Mouse (Mus musculus): ENCODE data around the gene Thap2. TPM values are rescaled to one million over a fixed set of nuclear protein-coding genes. Genes with fewer than 3 reads are reported as not detected.

The Thap2 gene
- total and polyA plus RNA-seq, 3 experiments = 5.8 to 5.9 TPM; not detected in 1

GRCm38 (mm10) chr10:115349029-115349428, 35.2 kb downstream of the Thap2 start:
- DNase-seq (ENCODE audit: low read depth, low spot score) = no peak
- Histone ChIP-seq H3K4me1 (ENCODE audit: control insufficient read depth in 1 of 2, insufficient read depth in 2 of 2, low read length in 2 of 2) (peaks cover 7 to 11% of the 10 kb centered on the region in 2 experiments), H3K9ac (ENCODE audit: control insufficient read depth, low read depth, low read length, poor library complexity, severe bottlenecking) (no peak overlapping the region), H3K4me3 (ENCODE audit: control insufficient read depth in 1 of 2, insufficient read depth in 1 of 2, low read depth in 2 of 2, low read length in 2 of 2) (no peak overlapping the region), H3K9me3 (replicated peaks; ENCODE audit: insufficient read depth, low read length) (no peaks in the 10 kb centered on the region), H3K36me3 (ENCODE audit: control insufficient read depth in 1 of 2, insufficient read depth in 2 of 2, low read length in 2 of 2) (peaks cover 0 to 9% of the 10 kb centered on the region in 2 experiments; a peak in 2 of 4 replicates), H3K27me3 (ENCODE audit: control insufficient read depth in 1 of 2, insufficient read depth in 2 of 2, low read length in 2 of 2) (no peaks in the 10 kb centered on the region), H3K27ac (ENCODE audit: control insufficient read depth, low read depth, low read length) (no peak overlapping the region), H3K79me2 (ENCODE audit: control insufficient read depth, insufficient read depth, low read length, poor library complexity) (no peaks in the 10 kb centered on the region)
- TF ChIP-seq ZKSCAN1 (IDR thresholded peaks at IDR 0.05; ENCODE audit: low read depth, low read length) (no peak), TCF12 (IDR thresholded peaks at IDR 0.05; ENCODE audit: low read depth, low read length) (no peak), MYB (IDR thresholded peaks at IDR 0.05; ENCODE audit: low read depth, low read length) (no peak), E2F4 (IDR thresholded peaks at IDR 0.05; ENCODE audit: borderline replicate concordance, low read depth, low read length) (no peak), RAD21 (IDR thresholded peaks at IDR 0.05; ENCODE audit: low read depth, low read length) (no peak), MAFK (IDR thresholded peaks at IDR 0.05; ENCODE audit: borderline replicate concordance, low read depth, low read length) (no peak), ZMIZ1 (IDR thresholded peaks at IDR 0.05; ENCODE audit: low read depth, low read length) (no peak), MXI1 (IDR thresholded peaks at IDR 0.05; ENCODE audit: low read depth, low read length) (no peak), ZNF384 (IDR thresholded peaks at IDR 0.05; ENCODE audit: low read depth, low read length) (no peak), MAZ (IDR thresholded peaks at IDR 0.05; ENCODE audit: low read depth, low read length) (no peak), MAX (IDR thresholded peaks at IDR 0.05; ENCODE audit: low read length) (no peak)

- Histone ChIP-seq H3K9me3 (replicated peaks; ENCODE audit: insufficient read depth, low read length) (no peaks in the 10 kb centered on the region), H3K4me1 (ENCODE audit: control insufficient read depth in 1 of 2, insufficient read depth in 2 of 2, low read length in 2 of 2) (peaks cover 7 to 11% of the 10 kb centered on the region in 2 experiments), H3K36me3 (ENCODE audit: control insufficient read depth in 1 of 2, insufficient read depth in 2 of 2, low read length in 2 of 2) (peaks cover 0 to 11% of the 10 kb centered on the region in 2 experiments; a peak in 2 of 4 replicates)
Observed at GRCm38 (mm10) chr10:115348131-115348530, 36.1 kb downstream of the Thap2 start.

DNA sequence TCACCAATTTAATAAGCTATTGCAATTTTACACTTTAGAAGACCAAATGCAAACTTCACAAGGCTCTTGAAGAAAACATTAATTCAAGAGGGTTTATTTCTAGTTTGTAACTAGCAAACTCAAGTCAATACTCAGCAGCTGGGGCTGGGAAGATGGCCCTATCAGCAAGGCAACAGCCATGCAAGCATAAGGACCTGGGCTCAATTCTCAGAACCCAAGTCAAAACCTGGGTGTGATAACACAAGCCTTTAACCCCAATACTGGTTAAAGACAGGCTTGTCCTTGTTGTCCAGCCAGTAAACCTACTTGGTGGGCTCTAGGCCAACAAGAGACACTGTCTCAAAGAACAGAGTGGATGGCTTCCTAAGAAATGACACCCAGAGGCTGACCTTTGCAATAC, 37.8 kb downstream of the Thap2 start:
- H3K27ac ChIP-seq (ENCODE audit: control insufficient read depth, low read depth, low read length) = no peak overlapping the region
- peaks cover 5 to 7% of the 10 kb centered on the region in 2 experiments; a peak in 3 of 4 replicates for H3K4me1 ChIP-seq (ENCODE audit: control insufficient read depth in 1 of 2, insufficient read depth in 2 of 2, low read length in 2 of 2)
- H3K9ac ChIP-seq (ENCODE audit: control insufficient read depth, low read depth, low read length, poor library complexity, severe bottlenecking) = no peak overlapping the region
- no peaks in the 10 kb centered on the region for H3K79me2 ChIP-seq (ENCODE audit: control insufficient read depth, insufficient read depth, low read length, poor library complexity)
- TF ChIP-seq MEF2A (IDR thresholded peaks at IDR 0.05; ENCODE audit: extremely low read depth, insufficient replicate concordance, low read depth, low read length, poor library complexity, severe bottlenecking) (no peak), USF1 (IDR thresholded peaks at IDR 0.05; ENCODE audit: low read depth, low read length) (no peak), POLR2AphosphoS2 (IDR thresholded peaks at IDR 0.05; ENCODE audit: low read length) (no peak), MXI1 (IDR thresholded peaks at IDR 0.05; ENCODE audit: low read depth, low read length) (no peak), SMC3 (IDR thresholded peaks at IDR 0.05; ENCODE audit: low read depth, low read length) (no peak), CHD1 (IDR thresholded peaks at IDR 0.05; ENCODE audit: low read depth, low read length) (no peak)
- peaks cover 0 to 5% of the 10 kb centered on the region in 2 experiments; a peak in 2 of 4 replicates for H3K36me3 ChIP-seq (ENCODE audit: control insufficient read depth in 1 of 2, insufficient read depth in 2 of 2, low read length in 2 of 2)
- H3K27me3 ChIP-seq (ENCODE audit: control insufficient read depth in 1 of 2, insufficient read depth in 2 of 2, low read length in 2 of 2) = no peaks in the 10 kb centered on the region
- no peak overlapping the region for H3K4me3 ChIP-seq (ENCODE audit: control insufficient read depth in 1 of 2, insufficient read depth in 1 of 2, low read depth in 2 of 2, low read length in 2 of 2)
- DNase-seq (ENCODE audit: low read depth, low spot score) = no peak
- H3K9me3 ChIP-seq (replicated peaks; ENCODE audit: insufficient read depth, low read length) = no peaks in the 10 kb centered on the region

More at GRCm38 (mm10) chr10:115348131-115348530, 36.1 kb downstream of the Thap2 start:
- no peak for TF ChIP-seq POLR2AphosphoS2 (IDR thresholded peaks at IDR 0.05; ENCODE audit: low read length)
- no peak for TF ChIP-seq MEF2A (IDR thresholded peaks at IDR 0.05; ENCODE audit: extremely low read depth, insufficient replicate concordance, low read depth, low read length, poor library complexity, severe bottlenecking)
- no peak for TF ChIP-seq MAZ (IDR thresholded peaks at IDR 0.05; ENCODE audit: low read depth, low read length)
- TF ChIP-seq GABPA (IDR thresholded peaks at IDR 0.05; ENCODE audit: low read depth, low read length) = no peak
- no peak for TF ChIP-seq USF2 (IDR thresholded peaks at IDR 0.05; ENCODE audit: borderline replicate concordance in 1 of 2, insufficient read depth in 1 of 2, low read depth in 1 of 2, low read length in 2 of 2)
- no peak for TF ChIP-seq JUND (IDR thresholded peaks at IDR 0.05; ENCODE audit: low read depth, low read length)
- no peak for TF ChIP-seq MXI1 (IDR thresholded peaks at IDR 0.05; ENCODE audit: low read depth, low read length)
- TF ChIP-seq UBTF (IDR thresholded peaks at IDR 0.05; ENCODE audit: borderline replicate concordance, insufficient read depth, low read depth, low read length) = no peak
- TF ChIP-seq RAD21 (IDR thresholded peaks at IDR 0.05; ENCODE audit: low read depth, low read length) = no peak
- H3K4me3 ChIP-seq (ENCODE audit: control insufficient read depth in 1 of 2, insufficient read depth in 1 of 2, low read depth in 2 of 2, low read length in 2 of 2) = no peak overlapping the region
- H3K79me2 ChIP-seq (ENCODE audit: control insufficient read depth, insufficient read depth, low read length, poor library complexity) = no peaks in the 10 kb centered on the region
- no peak overlapping the region for H3K27ac ChIP-seq (ENCODE audit: control insufficient read depth, low read depth, low read length)
- H3K9ac ChIP-seq (ENCODE audit: control insufficient read depth, low read depth, low read length, poor library complexity, severe bottlenecking) = no peak overlapping the region
- no peaks in the 10 kb centered on the region for H3K27me3 ChIP-seq (ENCODE audit: control insufficient read depth in 1 of 2, insufficient read depth in 2 of 2, low read length in 2 of 2)
- no peak for DNase-seq (ENCODE audit: low read depth, low spot score)
